Mouse (Mus musculus) C2C12 (cell line): ENCODE data around the gene Six3. TPM values are rescaled to one million over a fixed set of nuclear protein-coding genes. Genes with fewer than 3 reads are reported as not detected.

Experiments used
- H3K27me3 ChIP-seq: one replicate; pipeline ENCODE4 v1.6.1; 2011; ENCODE audit not compliant: control insufficient read depth, insufficient read depth, insufficient read length
- H3K36me3 ChIP-seq: one replicate; pipeline ENCODE4 v1.6.1; 2011; ENCODE audit not compliant: control insufficient read depth, insufficient read depth
- H3K4me3 ChIP-seq: one replicate; pipeline ENCODE4 v1.5.1; 2011; ENCODE audit warnings: mild to moderate bottlenecking, control low read depth; ENCODE audit not compliant: poor library complexity, insufficient read depth, severe bottlenecking
- H3K79me2 ChIP-seq: one replicate; pipeline ENCODE4 v1.6.1; 2011; ENCODE audit not compliant: control insufficient read depth, insufficient read depth
- H3K79me3 ChIP-seq: one replicate; pipeline ENCODE4 v1.6.1; 2011; ENCODE audit warnings: low read depth, control low read depth
- H3ac ChIP-seq: one replicate; pipeline ENCODE3; 2011; ENCODE audit warnings: low read depth; ENCODE audit not compliant: control insufficient read depth, insufficient read length
- CEBPB ChIP-seq: IDR thresholded peaks from one replicate; pipeline ENCODE4 v1.6.1; 2011; ENCODE audit warnings: low read depth, mild to moderate bottlenecking, control low read depth, moderate library complexity
- CTCF ChIP-seq: IDR thresholded peaks from one replicate; pipeline ENCODE4 v1.5.1; 2011; ENCODE audit not compliant: control insufficient read depth, insufficient read depth, insufficient read length
- FOSL1 ChIP-seq: IDR thresholded peaks from one replicate; pipeline ENCODE4 v1.8.0; 2011; ENCODE audit warnings: mild to moderate bottlenecking, low read length; ENCODE audit not compliant: poor library complexity, insufficient read depth, severe bottlenecking
- MAX ChIP-seq: IDR thresholded peaks from one replicate; pipeline ENCODE4 v1.6.1; 2011; ENCODE audit warnings: mild to moderate bottlenecking, control low read depth
- MYOD1 ChIP-seq: IDR thresholded peaks from one replicate; pipeline ENCODE4 v1.6.1; 2011; ENCODE audit warnings: low read depth; ENCODE audit not compliant: control insufficient read depth, insufficient read length
- MYOG ChIP-seq: IDR thresholded peaks from one replicate; pipeline ENCODE4 v1.6.1; 2011; ENCODE audit not compliant: control insufficient read depth, insufficient read length; ENCODE audit errors: extremely low read depth
- USF1 ChIP-seq: IDR thresholded peaks from one replicate; pipeline ENCODE4 v1.6.1; 2011; ENCODE audit warnings: low read depth, mild to moderate bottlenecking, control low read depth, moderate library complexity
- polyA plus RNA-seq: library from polyadenylated mRNA; unstranded; fragments of >200 nt; fragmentation: generic; extraction: Trizol; gene quantifications from one replicate; pipeline ENCODE4 v1.2.1, GENCODE M21; 2012; ENCODE audit warnings: missing spikeins

Six3 gene
- polyA plus RNA-seq, 1 experiment: not detected

GRCm38 (mm10) chr17:85618359-85619112 lies 5.1 kb downstream of the Six3 start:
- Histone ChIP-seq H3K4me3 (no peak overlapping the region), H3K27me3 (peaks cover 94% of the 10 kb centered on the region), H3K79me2 (no peaks in the 10 kb centered on the region), H3K36me3 (no peaks in the 10 kb centered on the region), H3K79me3 (no peaks in the 10 kb centered on the region), H3ac (no peak overlapping the region)
- TF ChIP-seq FOSL1: no peak
- TF ChIP-seq USF1: no peak
- TF ChIP-seq CTCF: no peak
- no peak for TF ChIP-seq MYOG
- TF ChIP-seq MYOD1: no peak
- TF ChIP-seq CEBPB: no peak
- TF ChIP-seq MAX: no peak

- no peak for TF ChIP-seq MYOG
- no peak for TF ChIP-seq CTCF
- H3K4me3 ChIP-seq: no peak overlapping the region
- H3K79me3 ChIP-seq: no peaks in the 10 kb centered on the region
- H3ac ChIP-seq: no peak overlapping the region
- H3K27me3 ChIP-seq: peaks cover 91% of the 10 kb centered on the region
- H3K79me2 ChIP-seq: no peaks in the 10 kb centered on the region
- H3K36me3 ChIP-seq: no peaks in the 10 kb centered on the region
These were observed 6.0 kb downstream of the Six3 start for GRCm38 (mm10) chr17:85619113-85620085.

GRCm38 (mm10) chr17:85620086-85620481 lies 6.7 kb downstream of the Six3 start:
- H3K79me3 ChIP-seq: no peaks in the 10 kb centered on the region
- no peak overlapping the region for H3ac ChIP-seq
- no peaks in the 10 kb centered on the region for H3K36me3 ChIP-seq
- H3K27me3 ChIP-seq: peaks cover 88% of the 10 kb centered on the region
- TF ChIP-seq USF1 (no peak), CTCF (no peak), MAX (no peak), CEBPB (no peak)
- H3K4me3 ChIP-seq: no peak overlapping the region
- H3K79me2 ChIP-seq: no peaks in the 10 kb centered on the region

GRCm38 (mm10) chr17:85620680-85621504 lies 7.5 kb downstream of the Six3 start:
- Histone ChIP-seq H3K27me3 (peaks cover 88% of the 10 kb centered on the region), H3K79me3 (no peaks in the 10 kb centered on the region), H3ac (no peak overlapping the region), H3K79me2 (no peaks in the 10 kb centered on the region), H3K4me3 (no peak overlapping the region), H3K36me3 (no peaks in the 10 kb centered on the region)
- TF ChIP-seq CEBPB (no peak), MYOD1 (no peak), FOSL1 (no peak), CTCF (no peak), USF1 (no peak), MAX (no peak)

GRCm38 (mm10) chr17:85621505-85622310 lies 8.3 kb downstream of the Six3 start:
- TF ChIP-seq CEBPB: no peak
- TF ChIP-seq FOSL1: no peak
- no peak for TF ChIP-seq USF1
- TF ChIP-seq CTCF: no peak
- TF ChIP-seq MYOD1: no peak
- no peak for TF ChIP-seq MYOG
- no peak for TF ChIP-seq MAX
- Histone ChIP-seq H3K27me3 (peaks cover 88% of the 10 kb centered on the region), H3K79me2 (no peaks in the 10 kb centered on the region), H3K36me3 (no peaks in the 10 kb centered on the region), H3ac (no peak overlapping the region), H3K79me3 (no peaks in the 10 kb centered on the region), H3K4me3 (no peak overlapping the region)
